Mouse (Mus musculus): Measurements from ENCODE around the gene Plxnb2.

The Plxnb2 gene

DNA sequence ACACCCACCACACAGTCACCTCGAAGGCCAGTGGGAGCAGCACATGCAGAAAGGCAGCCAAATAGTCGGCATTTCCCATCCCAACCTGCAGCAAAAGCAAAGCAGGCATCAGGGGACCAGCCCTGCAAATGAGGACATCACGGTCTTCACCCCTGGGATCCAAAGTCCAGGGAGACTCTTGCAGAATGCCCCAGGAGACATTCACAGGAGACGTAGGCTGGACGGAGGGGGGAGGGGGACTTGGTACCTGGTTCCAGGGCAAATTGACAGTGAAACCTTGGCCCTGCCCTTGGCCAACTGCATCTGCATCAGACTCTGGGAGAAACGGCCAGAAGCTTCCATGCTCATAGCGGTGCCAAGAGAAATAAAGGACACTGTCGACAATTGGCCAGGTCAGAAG lies 54.0 kb downstream of the Plxnb2 start:
- DNase-seq (ENCODE audit: low read depth) = no peak

DNA sequence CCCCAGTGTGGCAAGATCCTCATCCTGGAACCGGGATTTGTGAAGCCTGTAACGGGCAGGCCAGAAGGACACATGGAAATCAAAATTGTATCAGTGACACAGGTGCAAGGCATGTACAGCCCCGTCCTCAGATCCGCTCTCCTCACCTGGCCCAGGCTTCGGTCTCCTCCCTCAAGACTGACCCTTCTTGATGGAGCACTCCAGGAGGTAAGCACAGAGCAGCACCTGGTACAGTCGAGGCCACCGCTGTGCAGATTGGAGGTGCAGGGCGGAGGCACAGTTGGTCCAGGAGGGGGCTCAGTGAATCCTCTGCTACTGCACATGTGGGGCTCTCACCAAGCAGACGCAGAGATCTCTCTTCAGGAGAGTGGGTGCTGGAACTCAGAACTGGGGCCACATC lies 55.2 kb downstream of the Plxnb2 start:
- no peak for DNase-seq (ENCODE audit: low read depth)

DNA sequence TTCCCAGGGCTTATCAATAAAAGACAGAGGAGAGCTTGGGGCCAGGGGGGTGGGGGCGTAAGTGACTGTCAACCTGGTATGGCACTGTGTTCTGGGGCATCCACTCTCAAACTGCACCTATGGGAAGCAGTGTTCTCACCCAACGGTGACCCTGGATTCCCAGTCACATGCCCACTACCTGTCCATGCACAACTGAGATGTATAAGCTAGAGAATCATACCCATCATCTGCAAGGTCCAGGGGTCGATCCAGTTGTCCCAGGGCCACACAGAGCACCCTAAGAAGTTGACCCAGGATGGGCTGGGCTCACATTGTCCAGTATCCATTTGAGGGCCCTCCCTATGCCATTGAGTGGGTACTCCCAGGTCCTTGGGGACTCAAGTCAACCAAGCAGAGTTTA lies 56.3 kb downstream of the Plxnb2 start:
- DNase-seq (ENCODE audit: low read depth) = no peak

DNA sequence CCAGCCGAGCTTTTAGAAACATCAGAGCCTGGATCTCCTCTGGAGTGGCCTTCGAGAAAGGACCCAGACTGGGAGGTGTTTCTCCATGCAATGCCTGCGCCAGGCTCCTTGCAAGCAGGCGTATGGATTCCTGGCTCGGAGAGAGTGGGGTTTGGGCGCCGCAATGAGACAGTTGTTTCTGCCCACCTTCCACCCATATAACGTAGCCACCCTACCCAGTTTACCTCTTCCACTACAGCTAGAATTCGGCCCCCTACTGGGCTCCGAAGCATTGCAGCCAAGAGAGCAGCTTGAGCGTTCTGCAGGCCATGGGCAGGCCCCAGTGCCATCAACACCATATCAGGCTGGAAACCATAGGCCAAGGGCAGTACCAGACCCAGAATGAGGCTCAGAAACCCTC lies 57.0 kb downstream of the Plxnb2 start:
- no peak for DNase-seq (ENCODE audit: low read depth)

DNA sequence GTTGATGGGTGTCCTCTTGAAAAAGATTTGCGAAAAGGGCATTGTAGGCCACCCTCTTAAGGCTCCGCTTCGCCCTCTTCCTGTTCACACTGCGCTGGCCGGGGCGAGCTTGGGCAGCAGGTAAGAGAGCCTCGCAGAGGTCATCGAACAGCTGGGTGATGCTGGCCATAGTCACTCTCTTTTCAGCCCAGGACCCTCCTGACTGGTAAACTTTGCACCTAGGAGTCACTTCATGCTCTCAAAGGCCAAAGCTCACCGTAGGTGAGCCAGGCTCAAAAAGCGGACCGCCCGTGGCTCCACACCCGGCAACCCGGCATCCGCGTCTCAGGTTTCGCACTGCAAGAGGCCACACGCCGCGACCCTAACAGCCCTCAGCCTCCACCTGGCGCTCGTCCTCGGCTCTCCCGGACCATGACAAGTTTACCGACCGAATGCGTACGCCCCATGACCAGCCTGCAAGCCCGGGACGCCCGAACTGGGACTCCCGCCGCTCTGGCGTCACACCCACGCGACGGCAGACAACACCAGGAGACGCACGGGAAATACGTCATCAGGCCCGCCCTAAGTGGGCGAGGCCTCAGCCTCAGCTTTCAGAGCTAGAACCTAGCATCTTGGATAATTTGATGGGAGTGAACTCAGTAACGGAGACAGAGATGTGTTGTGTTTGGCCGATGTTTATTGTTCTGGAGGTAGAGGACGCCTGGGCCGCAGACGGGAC lies 57.8 kb downstream of the Plxnb2 start, which contains the start of gene Tubgcp6:
Gene Tubgcp6, minus strand, starts transcription at position 464 of the 718 bp plus-strand sequence.
- DNase-seq (ENCODE audit: low read depth) = peak; percentile 97

DNA sequence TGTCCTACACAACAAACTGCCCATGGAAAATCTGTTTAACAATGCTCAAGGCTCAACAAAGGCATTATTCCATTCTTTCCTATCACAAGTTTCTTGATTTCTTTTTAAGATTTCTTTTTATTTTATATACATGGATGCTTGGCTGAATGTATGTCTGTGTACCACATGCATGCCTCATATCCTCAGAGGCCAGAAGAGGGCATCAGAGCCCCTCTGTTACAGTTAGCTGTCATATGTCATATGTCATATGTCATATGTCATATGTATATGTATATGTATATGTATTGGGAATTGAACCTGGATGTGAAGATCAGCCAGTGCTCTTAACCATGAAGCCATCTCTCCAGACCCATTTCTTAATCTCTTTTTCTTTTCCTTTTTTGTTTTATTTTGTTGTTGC lies 62.6 kb downstream of the Plxnb2 start:
- no peak for DNase-seq (ENCODE audit: low read depth)

DNA sequence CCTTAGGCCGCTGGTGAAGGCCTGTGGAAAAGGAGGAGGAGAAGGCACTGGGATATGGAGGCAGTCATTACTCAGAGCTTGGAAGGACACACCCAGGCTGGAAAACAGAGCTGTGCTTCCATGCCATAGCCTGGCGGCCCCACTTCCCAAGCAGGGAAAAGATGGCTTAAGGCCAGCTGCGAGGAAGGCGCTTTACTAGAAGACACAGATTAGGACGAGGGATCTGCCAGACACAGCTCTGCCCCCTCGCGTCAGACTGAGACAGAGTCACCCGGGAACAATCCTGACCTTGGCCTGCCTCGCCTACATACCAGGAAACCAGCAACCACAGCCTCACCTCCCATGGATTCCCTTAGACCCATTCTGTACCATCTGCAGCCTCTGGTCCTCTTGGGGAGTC lies 70.4 kb downstream of the Plxnb2 start:
- no peak for DNase-seq (ENCODE audit: low read depth)

DNA sequence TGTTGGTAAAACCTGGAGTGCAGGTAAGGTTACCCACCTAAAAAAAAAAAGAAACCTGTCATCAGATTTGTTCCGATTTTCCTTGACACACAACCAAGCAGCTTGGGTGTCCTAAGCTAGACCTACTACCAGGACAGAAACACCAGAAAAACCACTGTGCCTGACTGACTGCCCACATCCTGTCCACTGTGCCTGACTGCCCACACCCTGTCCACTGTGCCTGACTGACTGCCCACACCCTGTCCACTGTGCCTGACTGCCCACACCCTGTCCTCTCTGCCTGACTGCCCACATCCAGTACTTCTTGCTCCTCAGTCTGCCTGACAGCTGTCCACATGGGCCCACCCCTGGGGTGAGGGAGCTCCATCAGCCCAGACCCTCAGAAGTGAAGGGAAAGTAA lies 73.6 kb downstream of the Plxnb2 start:
- no peak for DNase-seq (ENCODE audit: low read depth)

DNA sequence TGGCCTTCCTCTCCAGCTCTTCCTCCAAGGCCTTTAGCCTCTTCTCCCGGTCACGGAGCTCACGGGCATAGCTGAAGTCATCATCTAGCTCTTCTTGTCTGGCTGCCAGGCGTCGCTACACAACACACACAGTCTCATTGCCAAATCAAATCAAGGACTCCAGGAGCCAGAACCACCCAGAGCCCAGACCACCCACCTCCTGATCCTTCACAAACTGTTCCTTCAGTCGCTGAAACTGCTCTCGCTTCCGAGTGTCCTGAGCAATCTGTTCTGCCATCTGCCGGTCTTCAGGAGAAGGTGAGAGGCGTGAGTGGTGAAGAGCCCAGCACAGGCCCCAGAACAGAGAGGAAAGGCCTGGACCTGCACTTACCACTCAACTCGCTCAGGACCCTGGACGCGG lies 74.5 kb downstream of the Plxnb2 start:
- DNase-seq (ENCODE audit: low read depth) = no peak
